Mouse (Mus musculus): ENCODE data around the gene Gtpbp3.
"Not testable (repeated sequence)": the region's sequence is repeated elsewhere in the genome, so short reads cannot be mapped to it uniquely, and the experiment has no call there.

Gene Gtpbp3

GRCm38 (mm10) chr8:71528362-71529073, 40.6 kb downstream of the Gtpbp3 start:
- in situ Hi-C loops (cut with MboI, MseI), result loop anchor here in 1 of 2 experiments (10.0 kb wide), 1 partner anchor 84 kb away; no protein-coding TSS in a partner anchor

DNA sequence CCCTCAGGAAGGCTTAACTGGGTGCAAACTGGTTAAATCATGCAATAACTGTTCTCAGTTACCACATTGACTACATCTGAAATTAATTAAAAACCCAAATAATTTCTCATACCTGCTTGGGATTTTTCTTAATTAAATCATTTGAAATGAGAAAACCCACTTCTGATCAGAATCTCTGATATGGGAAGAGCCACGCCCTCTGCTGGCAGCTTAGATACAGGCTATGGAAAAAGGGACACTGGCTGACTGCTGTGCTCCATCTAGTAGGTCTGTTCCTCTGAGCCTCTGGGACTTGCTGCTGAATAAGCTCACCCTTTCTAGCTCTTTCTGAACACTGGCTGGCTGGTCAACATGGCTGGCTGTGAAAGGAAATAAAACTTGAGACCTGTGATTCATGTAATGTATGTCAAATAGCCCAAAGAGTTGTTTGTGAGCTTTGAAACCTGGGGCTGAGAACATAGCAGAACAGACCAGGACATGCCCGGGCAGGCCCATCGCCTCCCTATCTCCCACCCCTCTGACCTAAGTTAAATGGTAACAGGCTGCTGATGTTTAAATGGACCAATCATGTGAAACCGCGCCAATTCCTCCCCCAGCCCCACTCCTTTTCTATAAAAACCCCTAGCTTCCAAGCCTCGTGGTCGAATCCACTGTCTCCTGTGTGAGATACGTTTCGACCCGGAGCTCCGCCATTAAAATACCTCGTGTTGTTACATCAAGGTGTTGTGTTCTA, 43.0 kb downstream of the Gtpbp3 start:
- in situ Hi-C loops (cut with MboI, MseI), result not testable (repeated sequence)

DNA sequence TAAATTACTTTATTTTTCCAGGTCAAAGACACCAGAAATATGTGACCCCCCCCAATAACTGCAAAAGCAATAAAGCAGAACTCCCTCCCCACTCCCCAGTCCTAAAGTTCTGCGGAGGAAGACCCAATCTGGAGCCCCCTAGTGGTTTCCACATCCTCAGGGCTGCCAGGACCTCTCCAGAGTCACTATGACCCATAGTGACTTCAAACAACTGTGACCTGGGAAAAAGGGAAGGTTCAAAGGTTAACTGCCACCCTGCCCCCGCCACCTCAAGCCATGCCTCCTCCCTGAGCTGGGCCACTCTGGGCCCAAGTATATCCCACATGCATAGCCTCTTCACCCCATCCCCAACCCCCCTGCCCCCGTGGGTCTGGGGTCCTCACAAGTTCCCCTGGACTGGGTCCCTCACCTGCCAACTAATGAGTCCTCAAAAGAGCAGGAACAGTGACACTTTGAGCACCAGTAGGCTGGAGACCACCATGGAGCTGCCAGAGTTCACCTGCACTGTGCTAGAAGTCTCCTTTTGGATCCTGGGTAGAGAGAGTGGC, 46.4 kb downstream of the Gtpbp3 start:
- in situ Hi-C loops (cut with MboI, MseI), result no loop called here

DNA sequence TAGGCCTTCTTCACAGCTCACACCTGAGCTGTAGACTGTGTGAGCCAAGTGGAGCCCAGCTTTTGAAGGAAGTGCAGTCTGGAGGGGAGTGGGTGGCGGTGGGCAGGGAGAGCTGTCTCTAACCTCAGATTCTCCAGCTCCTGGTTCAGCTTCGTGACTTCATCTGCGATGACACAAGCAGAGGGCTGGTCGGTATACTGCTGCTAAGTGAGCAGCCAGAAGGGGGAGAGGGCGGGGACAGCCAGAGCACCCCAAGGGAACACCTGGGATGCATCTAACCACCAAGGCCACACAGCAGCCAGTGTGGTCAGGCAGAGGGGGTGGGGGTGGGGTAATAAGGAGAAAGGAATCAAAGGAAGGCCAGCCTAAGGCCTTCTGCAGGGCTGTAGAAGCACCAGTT, 47.8 kb downstream of the Gtpbp3 start:
- in situ Hi-C loops (cut with MboI, MseI), result no loop called here

DNA sequence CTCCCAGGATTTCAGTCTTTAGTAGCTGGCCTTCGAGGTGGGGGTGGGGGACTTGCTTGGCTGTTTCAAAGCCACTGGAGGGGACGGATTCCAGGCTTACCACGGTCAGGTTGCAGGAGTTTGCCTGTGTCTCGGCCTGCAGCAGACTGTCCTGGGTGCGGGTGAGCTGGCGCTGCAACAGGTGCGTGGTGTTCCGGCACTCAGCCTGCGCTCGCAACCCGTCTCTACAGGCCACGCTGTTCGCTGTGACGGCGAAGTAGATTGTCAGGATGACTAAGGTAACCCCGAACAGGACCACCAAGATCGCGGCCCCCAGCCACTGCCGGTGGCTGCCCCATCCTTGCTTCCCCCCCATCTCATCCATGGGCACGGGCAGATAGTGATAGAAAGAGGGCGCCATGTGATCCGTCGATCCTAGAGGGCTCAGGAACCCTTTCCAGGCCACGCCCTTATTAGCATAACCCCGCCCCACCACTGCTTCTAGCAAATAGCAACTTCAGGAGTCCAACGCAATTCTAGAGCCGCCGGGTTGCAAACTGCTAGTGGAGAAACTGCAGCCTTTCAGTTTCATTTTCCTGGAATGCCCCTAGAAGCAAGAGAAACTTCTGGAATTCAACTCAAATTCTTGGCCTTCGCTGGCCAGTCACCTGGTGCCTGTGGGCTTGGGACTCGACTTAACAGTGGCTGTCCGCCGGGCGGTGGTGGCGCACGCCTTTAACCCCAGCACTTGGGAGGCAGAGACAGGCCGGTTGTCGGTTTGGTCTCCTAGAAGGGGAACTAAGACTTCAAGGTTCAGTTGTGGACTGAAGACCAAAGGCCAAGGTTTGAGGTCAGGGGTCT, 49.3 kb downstream of the Gtpbp3 start, which contains the start of gene Bst2:
TSS of gene Bst2 (minus strand) at position 429 of the 840 bp plus-strand sequence.
- in situ Hi-C loops (cut with MboI, MseI), result no loop called here

- in situ Hi-C loops (cut with MboI, MseI), result no loop called here
These were observed 54.9 kb downstream of the Gtpbp3 start, which contains the start of gene Mvb12a for GRCm38 (mm10) chr8:71542632-71543343. TSS of gene Mvb12a (plus strand) at chr8:71542922.

GRCm38 (mm10) chr8:71543755-71544154, 55.9 kb downstream of the Gtpbp3 start:
- in situ Hi-C loops (cut with MboI, MseI), result no loop called here

DNA sequence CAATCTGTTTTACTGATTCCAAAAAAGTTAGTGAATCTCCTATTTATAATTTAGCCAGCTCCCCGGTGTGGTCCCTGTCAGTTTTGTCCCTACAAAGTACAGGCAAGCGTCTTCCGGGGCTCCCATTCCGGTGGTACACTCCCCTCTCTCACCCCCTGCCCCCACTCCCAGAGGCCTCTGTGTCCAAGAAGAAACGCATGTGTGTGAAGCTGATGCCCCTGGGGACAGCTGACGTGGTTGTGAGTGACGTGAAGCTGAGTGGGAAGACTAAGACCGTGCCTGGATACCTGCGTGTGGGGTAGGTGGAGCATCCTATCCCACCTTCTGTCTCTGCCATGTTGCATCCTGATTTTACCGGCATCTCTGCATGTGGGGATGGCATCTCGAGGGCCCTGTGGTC, 57.1 kb downstream of the Gtpbp3 start:
- in situ Hi-C loops (cut with MboI, MseI), result no loop called here

GRCm38 (mm10) chr8:71547590-71547989, 59.7 kb downstream of the Gtpbp3 start:
- in situ Hi-C loops (cut with MboI, MseI), result no loop called here

Data from T-helper 17 cell (primary cell).